Mouse (Mus musculus) fibroblast of lung, adult 2 months (primary cell): ENCODE results near the gene Hectd1.

Experiments
- DNase-seq: peaks from one replicate; pipeline ENCODE4 v3.0.0-alpha.2; 2011; ENCODE audit warnings: low read depth

Gene Hectd1

DNA sequence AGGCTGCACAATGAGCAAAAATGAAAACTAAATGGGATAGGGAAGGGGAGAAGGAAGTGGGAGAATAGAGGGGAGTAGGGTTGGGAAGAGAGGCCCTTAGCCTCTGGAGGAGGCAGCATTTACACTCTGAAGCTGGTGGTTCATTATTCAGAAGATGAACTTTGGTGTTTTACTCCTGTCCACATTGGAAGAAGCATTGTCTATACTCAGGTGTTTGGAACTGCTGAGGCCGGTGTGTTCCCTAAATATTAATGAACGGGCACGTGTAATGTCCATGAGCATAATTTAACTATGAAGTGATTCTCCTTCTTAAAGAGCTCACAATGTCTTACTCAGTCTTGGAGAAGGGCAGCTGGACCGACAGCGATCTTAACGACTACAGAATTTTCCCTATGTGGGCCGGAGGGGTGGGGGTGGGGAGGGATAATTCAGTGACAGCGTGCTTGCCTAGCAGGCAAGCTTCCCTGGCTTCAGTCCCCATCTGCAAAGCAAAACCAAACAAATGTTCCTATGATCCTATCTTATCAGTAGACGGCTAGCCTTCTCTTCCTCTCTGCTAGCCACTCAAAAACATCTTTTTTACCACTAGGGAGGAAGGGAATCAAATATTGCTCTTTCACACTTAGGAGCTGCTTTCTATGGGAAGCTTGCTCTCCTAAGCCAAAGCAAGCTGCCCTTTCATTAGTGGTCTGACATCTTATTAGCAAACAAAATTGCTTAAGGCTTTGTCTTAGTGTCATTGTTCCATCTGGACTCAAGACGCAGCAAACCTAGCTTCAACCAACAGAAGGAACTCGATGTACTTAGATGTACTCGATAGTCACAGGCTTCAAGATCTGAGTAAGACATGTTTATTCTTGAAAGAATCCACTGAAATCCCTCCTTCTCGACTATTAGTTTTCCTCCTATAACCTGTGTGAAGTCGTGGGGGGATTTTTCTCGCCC lies 14.5 kb upstream of the Hectd1 start:
- no peak for DNase-seq

DNA sequence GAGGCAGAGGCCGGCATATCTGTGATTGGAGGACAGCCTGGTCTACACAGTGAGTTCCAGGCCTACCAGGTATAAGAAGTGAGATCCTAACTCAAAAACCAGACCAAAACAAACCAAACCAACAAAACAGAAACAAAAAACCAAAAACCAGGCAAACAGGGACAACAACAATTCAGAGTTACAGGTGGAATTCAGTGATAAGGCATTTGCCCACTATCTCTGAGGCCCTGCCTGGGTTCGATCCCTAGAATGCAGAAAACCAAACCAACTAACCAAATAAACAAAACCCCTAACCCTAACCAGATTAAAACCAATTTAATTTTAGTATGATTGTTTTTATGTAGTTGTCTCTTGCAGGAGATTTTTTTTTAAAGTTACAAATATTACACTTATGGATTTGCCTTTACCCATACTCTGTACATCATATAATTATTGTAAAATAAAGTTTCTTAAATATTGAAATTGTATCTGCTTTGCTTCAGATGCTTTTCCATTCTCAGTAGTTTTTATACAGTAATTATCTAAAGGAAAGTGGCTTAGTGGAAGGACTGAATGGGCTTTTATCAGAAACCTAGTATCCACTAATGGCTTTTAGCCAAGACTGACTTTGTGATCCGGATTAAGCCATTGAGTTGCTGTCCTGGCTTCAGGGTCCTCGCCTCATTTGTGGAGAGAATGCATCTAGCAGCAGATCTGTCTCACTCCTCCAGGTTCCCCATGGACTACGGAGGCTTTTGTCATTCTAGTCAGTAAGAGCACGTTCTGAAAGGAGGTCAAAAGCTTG lies 12.9 kb upstream of the Hectd1 start:
- DNase-seq, result no peak

DNA sequence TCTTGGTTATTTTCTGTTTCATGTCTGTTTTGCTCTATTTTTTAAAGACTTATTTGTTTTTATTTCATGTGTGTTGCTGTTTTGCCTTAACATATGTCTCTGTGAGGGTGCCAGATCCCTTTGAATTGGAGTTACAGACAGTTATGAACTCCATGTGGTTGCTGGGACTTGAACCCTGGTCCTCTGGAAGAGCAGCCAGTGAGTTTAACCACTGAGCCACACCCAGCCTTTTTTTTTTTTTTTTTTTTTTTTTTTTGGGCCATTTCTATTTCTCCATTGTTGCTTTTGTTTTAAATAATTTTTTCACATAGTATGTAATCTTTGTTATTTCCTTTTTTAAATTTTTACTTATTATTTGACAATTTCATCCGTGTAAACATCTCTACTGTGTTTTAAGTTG lies 10.5 kb upstream of the Hectd1 start:
- DNase-seq, result no peak

DNA sequence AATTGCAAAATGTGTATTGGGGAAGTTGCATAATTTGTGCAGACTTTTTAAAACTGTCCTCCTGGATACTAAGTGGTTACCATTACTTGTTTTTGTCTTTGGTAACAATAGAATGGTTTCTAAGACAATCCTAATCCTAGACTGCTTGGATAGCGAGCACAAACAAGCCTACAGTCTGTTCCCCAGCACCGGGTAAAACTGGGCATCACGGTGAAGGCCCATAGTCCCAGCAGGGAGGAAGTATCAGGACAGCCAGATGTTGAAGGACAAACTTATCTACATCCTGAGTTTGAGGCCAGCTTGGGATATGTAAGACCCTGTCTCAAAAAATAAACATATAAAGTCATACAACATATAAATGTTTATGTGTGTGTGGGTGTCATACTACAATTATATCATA lies 5.9 kb upstream of the Hectd1 start:
- no peak for DNase-seq

DNA sequence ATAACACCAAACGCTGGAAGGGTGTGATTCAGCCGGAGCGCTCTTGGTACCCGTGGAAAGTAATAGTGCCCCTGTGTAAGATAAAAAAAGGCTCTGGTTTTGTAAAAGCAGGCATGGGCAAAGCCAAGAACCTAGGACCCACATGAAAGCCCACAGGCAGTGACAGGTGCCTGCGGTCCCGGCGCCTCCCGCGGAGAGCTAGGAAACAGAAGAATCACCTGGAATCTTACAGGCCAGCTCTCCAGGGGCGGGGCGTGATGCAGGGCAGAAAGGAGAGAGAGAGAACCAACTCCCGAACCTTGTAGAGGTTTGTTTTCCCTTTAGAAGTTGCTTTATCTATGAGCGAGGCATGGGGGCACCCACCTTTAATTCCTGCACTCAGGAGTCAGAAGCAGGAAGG lies 2.6 kb upstream of the Hectd1 start:
- DNase-seq, result no peak

DNA sequence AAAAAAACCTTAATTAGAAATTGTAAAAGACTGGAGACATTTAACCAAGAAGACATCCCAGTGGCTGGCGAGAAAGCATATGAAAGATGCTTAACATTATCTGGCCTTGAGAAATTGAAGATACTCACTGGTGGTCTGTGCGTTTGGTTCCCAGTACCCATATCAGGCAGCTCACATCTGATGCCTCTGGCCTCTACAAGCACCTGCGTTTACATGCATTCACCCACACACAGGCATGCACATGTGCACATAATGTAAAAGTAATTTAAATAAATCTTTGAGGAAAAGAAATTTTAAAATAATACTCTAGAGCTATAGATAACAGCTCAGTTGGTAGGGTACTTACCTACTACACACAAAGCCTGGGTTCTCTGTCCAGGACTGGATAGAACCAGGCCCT lies 2.0 kb upstream of the Hectd1 start:
- no peak for DNase-seq

DNA sequence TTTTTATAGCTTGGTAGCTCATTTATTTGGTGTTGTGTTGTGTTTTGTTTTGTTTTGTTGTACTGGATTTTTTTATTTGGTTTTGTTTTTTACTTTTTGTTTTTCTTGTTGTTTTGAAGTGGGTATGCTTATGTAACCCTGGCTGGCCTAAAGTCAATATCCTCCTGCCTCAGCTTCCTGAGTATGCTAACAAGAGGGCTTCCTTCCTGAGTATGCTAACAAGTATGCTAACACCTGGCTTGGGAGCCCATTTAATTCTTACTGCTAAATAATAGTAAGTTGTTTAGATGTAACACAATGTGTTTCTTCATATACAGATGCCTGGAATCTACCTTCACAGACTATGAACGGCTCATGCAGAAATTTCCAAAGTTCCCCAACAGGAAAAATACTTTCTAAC lies 1.3 kb upstream of the Hectd1 start:
- no peak for DNase-seq

DNA sequence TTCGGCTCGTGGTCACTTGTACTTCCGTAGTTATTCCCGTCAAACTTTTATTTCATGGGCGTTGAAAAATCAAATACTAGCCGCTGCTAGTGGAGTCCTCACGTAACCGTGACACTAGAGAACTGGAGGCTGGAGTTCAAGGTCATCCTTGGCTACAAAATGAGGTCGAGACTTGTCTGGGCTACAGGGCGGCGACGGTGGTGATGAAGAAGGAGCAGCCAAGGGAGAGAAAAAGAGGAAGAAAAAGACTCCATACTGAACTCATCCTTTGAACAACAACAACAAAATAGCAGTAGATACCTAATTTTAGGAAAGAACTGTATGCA lies 704 bp upstream of the Hectd1 start:
- DNase-seq, result no peak

DNA sequence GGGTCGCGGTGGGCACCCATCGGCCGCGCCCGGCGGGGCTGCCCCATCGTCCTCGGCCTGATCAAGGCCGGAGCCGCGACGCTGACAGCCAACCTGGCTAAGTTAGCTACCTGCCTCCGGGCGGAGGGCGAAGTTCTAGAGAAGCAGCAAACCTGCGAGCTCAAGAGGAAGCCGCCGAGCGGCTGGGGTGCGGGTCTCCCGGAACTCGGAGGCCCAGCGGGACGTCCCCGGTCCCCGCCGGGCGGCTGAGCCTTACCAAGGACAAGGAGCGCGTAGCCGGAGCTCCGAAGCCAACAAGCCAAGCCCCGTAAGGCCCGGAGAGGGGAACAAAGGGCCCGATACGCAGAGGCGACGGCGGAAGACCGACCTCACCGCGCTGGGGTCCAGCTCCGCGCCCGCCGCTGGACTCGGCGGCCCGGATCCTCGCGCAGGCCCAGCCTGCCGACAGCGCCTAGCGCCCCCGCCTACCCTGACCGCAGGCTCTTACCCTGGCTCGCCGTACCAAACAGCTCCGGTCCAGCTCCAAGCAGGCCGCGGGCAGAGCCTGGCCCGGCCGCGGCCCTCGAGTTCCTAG lies 533 bp downstream of the Hectd1 start:
- DNase-seq, result no peak

DNA sequence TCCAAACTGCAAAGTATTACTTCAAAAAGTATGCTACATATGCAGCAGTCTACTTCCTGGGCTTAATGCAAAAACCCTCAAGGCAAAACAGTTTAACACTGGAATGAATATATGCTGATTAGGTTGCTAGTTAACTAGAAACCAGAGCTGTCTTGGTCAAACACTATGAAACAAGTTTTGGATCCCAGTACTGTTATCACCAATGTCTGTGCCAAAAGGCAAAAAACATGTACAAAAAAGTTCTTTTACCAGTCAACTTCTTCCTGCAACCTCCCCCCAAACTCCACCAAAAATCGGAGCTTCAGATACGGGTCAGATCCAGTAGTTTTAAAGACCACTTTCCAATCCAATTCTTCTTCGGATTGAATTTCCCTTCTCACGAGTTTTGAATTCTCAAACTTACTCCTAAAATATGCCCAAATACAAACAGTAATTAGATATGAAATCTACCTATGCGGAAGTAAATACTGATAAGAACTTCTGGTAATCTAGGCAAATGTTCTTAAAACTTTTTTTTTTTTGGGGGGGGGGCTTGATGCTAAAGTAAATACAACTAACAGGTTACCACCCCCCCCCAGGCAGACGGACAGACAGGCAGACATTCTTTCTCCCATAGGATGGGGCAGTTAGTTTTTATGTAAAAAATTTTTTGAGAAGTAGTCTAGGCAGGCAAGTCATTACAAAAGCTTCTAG lies 1.2 kb downstream of the Hectd1 start:
- no peak for DNase-seq

DNA sequence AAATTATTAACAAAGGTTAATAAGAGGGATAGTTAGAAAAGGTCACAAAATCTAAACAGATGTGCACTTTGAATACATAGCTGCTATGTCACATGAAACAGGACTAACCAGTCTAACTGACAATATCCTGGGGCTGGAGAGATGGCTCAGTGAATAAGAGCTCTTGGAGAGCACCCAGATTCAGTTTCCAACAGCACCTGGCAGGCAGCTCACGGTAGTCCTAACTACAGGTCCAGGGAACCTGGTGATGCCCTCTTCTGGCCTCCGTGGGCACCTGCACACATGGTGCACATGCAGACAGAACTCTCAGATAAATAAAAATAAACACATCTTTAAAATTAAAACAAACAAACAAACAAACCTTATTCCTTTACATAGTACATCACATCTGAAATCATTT lies 4.0 kb downstream of the Hectd1 start:
- DNase-seq, result no peak

DNA sequence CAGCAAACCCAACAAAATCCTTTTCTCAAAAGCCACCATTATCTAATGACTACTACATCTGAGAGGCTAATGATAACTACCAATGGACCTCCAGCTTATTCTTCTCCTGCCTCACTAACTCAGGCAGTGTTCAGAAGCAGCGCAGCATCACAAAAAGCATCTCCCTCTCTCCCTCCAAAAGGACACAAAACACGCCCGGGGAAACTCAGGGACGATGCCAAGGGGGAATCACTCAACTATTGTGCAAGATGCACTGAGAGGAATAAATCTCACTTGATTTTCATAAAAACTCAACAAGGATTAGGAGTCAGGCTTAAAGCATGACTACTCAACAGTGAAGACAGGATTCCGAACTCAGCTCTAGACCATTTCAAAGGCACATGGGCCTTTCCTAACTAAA lies 6.0 kb downstream of the Hectd1 start:
- DNase-seq, result no peak

DNA sequence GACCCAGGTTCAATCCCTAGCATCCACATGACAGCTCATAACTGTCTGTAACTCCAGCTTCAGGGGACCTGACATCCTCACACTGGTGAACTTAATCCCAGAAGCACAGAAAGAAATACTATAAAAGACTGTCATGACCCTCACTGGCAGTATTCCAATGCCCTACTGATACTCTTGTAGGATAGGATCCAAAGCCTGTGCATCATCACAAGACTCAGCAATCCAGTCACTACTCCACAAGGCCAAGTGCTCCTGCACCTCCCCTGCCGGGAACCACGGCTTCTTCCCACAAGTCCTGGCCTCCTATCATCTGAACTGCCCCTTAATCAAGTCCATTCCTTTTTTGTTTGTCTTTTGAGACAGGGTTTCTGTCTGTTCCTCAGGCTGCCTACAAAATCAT lies 6.5 kb downstream of the Hectd1 start:
- DNase-seq, result no peak

DNA sequence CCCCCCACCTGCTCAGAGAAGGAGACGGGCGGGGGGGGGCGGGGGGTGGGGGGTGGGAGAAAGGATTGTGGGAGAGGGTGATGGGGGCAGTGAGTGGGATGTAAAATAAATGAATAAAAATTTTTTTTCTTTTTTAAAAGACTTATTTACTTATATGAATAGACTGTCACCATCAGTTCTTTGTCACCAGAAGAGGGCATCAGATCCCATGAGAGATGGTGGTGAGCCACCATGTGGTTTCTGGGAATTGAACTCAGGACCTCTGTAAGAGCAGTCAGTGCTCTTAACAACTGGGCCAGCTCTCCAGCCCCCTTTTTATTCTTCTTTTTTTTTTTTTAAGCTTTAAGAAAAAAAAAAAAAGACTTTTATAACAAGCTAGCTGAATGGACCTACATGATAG lies 7.1 kb downstream of the Hectd1 start:
- no peak for DNase-seq

DNA sequence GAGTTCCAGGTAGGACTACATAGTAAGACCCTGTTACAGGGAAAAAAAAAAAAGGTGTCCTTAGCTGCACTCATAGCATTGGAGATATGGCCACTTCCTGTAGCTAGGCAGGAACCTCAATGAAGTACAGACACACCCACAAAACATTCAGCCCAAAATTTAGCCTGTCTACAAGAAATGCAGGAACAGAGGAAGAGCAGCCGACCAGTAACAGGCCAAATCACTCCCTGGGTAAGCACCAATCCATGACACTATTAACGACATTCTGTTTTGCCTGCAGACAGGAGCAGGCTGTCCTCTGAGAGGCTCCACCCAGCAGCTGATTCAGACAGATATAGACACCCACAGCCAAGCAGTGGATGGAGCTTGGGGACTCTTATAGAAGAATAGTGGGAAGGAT lies 8.1 kb downstream of the Hectd1 start:
- DNase-seq, result no peak

DNA sequence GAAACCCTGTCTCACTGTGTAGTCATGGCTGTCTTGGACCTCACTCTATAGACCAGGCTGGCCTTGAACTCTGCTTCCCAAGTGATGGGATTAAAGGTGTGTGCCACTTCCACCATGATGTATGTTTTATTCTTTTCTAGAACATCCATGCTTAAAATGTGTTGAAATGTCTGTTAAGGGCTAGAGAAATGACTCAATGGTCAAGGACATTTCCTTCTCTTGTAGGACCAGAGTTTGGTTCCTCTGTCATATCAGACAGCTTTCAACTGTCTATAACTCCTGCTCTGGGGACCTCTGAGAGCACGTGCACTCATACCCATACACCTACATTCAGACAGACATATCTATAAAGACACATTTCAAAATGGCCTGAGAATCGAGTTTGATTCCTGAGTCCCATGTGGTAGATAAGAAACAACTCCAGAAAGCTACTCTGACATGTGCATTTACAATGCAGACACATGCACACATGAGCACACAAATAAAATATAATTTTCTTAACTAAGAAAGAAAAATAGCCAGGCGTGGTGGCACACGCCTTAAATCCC lies 9.3 kb downstream of the Hectd1 start:
- DNase-seq, result no peak

DNA sequence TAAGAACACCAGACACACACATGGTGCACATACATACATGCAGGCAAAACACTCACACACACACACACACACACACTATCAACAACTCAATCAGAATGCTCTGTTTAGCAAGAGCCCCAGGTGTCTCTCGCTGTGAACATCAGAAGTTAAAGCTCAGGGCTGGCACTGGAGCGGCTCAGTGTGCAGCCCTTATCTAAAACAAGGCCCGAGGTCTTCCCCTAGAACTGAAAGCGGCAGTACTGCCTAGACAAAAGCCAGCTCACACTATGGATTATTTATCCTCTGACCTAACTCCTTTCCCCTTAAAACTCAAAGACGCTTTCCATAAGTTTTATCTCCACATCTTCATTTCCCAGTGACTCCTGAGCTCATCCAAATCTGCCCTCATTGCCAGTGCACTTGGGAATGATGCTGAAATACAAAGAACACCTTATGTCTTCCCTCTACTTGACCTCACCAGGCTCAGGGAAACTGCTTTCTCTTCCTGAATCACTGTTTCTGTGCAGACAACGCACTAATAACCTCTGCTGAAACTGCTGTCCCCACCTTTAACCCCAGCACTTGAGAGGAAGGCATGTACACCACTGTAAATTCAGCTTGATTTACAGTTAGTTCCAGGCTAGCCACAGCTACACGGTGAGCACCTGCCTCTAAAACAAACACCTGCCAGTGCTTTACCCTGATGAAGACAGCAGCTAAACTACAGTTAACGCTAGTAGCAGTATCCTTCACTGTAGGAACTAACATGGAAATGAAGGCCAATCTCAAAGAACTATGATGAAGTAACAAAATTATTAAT lies 11.3 kb downstream of the Hectd1 start:
- no peak for DNase-seq

DNA sequence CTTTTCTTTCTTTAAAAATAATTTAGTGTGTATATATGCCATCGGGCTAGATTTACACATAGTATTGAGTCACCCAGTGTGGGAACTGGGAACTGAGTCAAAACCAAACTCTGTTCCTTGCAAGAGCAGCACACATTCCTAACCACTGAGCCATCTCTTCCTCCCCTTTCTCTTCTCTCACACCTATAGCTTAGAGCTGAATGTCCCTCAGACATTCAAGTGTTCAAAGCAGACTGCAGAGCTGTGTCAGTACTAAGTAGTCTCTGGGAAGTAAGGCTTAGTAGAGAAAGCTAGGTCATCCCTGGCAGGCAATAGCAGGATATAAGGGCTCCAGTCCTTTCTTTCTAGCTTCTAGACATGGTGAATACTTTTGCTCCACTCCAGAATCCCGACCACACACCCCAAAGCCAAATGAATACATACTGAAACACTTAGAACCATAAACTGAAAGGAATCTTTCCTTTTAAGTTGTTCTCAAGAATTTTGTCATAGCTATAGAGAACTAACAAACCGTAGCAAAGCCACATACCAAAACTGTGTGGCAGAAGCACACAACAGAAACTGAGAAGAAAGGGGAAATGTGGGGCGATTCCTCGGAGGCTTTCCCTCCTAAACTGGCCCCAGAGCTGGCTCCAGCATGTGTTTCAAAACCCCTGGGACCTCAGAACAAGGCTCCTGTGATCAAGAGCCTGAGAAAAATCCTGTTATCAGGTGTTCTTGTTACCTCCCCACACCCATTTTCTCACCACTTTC lies 17.8 kb downstream of the Hectd1 start:
- DNase-seq, result peak; percentile 66

DNA sequence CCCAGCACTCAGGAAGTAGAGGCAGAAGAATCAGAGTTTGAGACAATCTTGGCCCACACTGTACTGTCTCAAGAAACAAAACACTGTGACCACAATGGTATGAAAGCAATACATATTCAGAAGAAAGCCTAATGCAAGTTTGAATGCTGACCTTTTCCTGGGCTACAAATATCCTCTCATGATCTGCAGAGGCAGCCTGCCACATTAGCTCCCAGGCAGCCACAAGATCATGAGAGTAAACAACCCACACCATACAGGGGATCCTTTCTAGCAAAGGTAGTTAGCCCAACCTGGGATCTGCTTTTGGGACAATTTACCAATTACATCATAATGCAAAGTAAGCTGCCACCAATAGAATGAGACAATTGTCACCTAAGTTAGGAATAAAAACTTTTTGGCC lies 18.8 kb downstream of the Hectd1 start:
- DNase-seq, result no peak

DNA sequence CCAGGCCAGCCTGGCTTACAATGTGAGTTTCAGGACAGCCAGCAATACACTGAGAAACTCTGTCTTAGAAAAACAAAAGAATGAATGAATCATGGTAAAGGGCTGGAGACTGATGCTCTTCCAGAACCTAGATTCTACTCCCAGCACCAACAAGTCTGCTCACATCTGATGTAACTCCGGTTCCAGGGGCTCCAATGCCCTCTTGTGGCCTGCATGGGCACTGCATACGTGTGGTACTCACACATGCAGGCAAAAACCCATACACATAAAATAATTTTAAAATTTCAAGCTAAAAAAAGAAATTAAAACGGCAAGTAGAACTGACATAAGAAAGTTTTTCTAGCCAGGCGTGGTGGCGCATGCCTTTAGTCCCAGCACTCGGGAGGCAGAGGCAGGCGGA lies 44.5 kb downstream of the Hectd1 start:
- peak; percentile 5 for DNase-seq

DNA sequence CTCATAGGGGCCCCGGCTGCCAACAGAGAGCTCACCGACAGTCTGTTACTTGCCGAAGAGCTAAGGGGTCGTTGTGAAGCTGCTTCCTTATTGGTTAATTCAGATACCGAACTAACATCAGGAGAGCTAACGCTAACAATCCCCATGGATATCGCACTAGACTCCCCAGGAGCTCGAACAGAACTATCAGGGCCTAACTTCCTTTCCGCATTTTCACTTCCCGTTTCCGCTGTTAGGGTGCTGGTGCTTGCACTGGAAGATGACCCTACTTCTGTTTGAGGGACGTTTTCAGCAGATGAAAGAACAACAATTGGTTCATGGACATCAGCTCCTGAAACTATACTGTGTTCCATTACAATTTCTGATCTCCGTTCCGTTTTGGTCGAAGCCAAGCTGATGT lies 60.6 kb downstream of the Hectd1 start:
- DNase-seq, result no peak
